Mouse (Mus musculus) ES-E14 (cell line): Measurements from ENCODE around the gene Phf21a. TPM values are rescaled to one million over a fixed set of nuclear protein-coding genes. Genes with fewer than 3 reads are reported as not detected.

Experiments used
- DNase-seq: peaks from one replicate; pipeline ENCODE4 v3.0.0-alpha.2; 2013; ENCODE audit warnings: low read depth, low spot score
- H3K27ac ChIP-seq: 2 replicates; pipeline ENCODE4 v1.5.1; 2012; ENCODE audit warnings: low read depth, mild to moderate bottlenecking, low read length, moderate library complexity, mixed read lengths; ENCODE audit not compliant: poor library complexity, insufficient read depth, severe bottlenecking
- H3K36me3 ChIP-seq: 2 replicates; pipeline ENCODE4 v1.6.1; 2012; ENCODE audit warnings: mild to moderate bottlenecking, low read length, moderate library complexity, mixed read lengths; ENCODE audit not compliant: control insufficient read depth, poor library complexity, insufficient read depth, severe bottlenecking
- H3K4me1 ChIP-seq, 2 experiments: fragments of 150-350 bp in 1 of 2; sonication (generic) in 1 of 2; 2 replicates each; pipeline ENCODE4 v1.6.1; 2012; ENCODE audit warnings: low read length in 2 of 2, mild to moderate bottlenecking in 1 of 2, mixed read lengths in 1 of 2; ENCODE audit not compliant: control insufficient read depth in 2 of 2, insufficient read depth in 2 of 2, poor library complexity in 1 of 2
- H3K4me3 ChIP-seq, 2 experiments: fragments of 150-350 bp in 1 of 2; sonication (generic) in 1 of 2; 2 replicates each; pipeline ENCODE4 v1.5.1; 2012; ENCODE audit warnings: low read length in 2 of 2, low read depth in 1 of 2, mild to moderate bottlenecking in 1 of 2, mixed read lengths in 1 of 2; ENCODE audit not compliant: insufficient read depth in 1 of 2, poor library complexity in 1 of 2, severe bottlenecking in 1 of 2
- H3K9ac ChIP-seq: 2 replicates; pipeline ENCODE4 v1.6.1; 2012; ENCODE audit warnings: low read depth, mild to moderate bottlenecking, low read length, mixed read lengths; ENCODE audit not compliant: poor library complexity, insufficient read depth, severe bottlenecking
- H3K9me3 ChIP-seq: fragments of 150-350 bp; sonication (generic); 2 replicates; pipeline ENCODE4 v1.6.1; 2012; ENCODE audit warnings: low read depth, mild to moderate bottlenecking, low read length; ENCODE audit not compliant: control insufficient read depth, insufficient read depth
- CHD2 ChIP-seq: IDR thresholded peaks from 2 replicates; pipeline ENCODE4 v1.6.1; 2014; ENCODE audit warnings: mild to moderate bottlenecking, low read depth, low read length, inconsistent platforms
- HCFC1 ChIP-seq: IDR thresholded peaks from 2 replicates; pipeline ENCODE4 v1.6.1; 2012; ENCODE audit warnings: low read length, inconsistent platforms, borderline replicate concordance; ENCODE audit not compliant: insufficient read depth
- MAFK ChIP-seq: IDR thresholded peaks from 2 replicates; pipeline ENCODE4 v1.6.1; 2014; ENCODE audit warnings: mild to moderate bottlenecking, low read depth, low read length, inconsistent platforms; ENCODE audit not compliant: insufficient read depth
- ZC3H11A ChIP-seq: IDR thresholded peaks from 2 replicates; pipeline ENCODE4 v1.6.1; 2012; ENCODE audit warnings: low read depth, mild to moderate bottlenecking, inconsistent platforms, low read length, borderline replicate concordance
- ZNF384 ChIP-seq: IDR thresholded peaks from 2 replicates; pipeline ENCODE4 v1.6.1; 2012; ENCODE audit warnings: low read depth, low read length, inconsistent platforms
- in situ Hi-C, 2 experiments: fragments of 600-800 bp; cut with MboI; formaldehyde crosslinking; loops; one replicate each; pipeline ENCODE4 v1.15.1; 2025; ENCODE audit warnings: low sequenced_read_pairs in 2 of 2, inconsistent platforms in 1 of 2; ENCODE audit not compliant: unreplicated experiment in 2 of 2
- total RNA-seq: library from RNA; depleted of rRNA; stranded (reverse); fragments of 300-350 nt; gene quantifications from 2 replicates; pipeline ENCODE4 v1.2.3, GENCODE M21; 2012

Phf21a gene
- total RNA-seq, 1 experiment: 23.5 TPM

DNA sequence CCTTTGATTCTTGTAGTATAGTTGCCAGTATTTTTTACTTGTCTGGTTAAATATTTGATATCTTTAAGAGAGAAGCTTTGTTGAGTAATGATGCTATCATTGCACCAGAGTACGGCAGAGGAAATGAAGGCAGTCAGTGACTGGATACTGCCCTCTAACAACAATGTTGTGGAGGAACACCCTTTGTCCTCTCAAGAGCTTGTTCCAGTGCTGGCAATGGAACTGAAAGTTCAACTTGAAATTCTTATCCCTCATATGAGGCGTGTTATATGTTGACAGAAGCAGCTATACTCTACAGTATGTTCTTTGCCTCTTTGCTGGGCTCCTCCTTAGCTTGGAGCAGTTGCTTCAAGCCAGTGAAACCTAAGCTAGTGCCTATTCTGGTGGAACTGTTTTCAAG, 147.4 kb downstream of the Phf21a start:
- Histone ChIP-seq H3K9ac (no peak overlapping the region), H3K4me1 (peaks cover 2 to 3% of the 10 kb centered on the region in 2 experiments; a peak in 3 of 4 replicates), H3K36me3 (peaks cover 6% of the 10 kb centered on the region; the same call in 1 of the 2 replicates), H3K27ac (no peak overlapping the region), H3K4me3 (no peak overlapping the region), H3K9me3 (no peaks in the 10 kb centered on the region)
- TF ChIP-seq ZC3H11A: no peak
- in situ Hi-C loops: no loop called here
- DNase-seq: no peak

DNA sequence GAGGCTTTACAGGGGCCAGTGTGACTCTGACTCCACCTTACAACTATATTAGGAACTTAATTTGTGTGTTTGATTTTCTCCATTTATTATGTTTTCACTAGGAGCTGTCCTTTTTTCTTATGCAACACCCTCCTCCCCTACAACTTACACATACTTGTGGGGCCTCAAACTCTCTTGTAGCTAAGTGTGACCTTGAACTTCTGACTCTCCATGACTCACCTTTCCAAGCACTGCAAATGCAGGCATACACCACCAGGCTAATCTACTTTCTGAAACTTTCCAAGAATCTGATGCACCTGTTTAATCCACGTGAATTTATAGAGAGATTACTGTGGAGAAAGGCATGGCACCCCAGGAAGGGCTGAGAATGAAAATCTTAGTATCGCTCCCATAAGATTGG, 147.9 kb downstream of the Phf21a start:
- peaks cover 6% of the 10 kb centered on the region; the same call in 1 of the 2 replicates for H3K36me3 ChIP-seq
- peaks cover 2 to 3% of the 10 kb centered on the region in 2 experiments; a peak in 3 of 4 replicates for H3K4me1 ChIP-seq
- H3K9ac ChIP-seq: no peak overlapping the region
- TF ChIP-seq ZC3H11A: no peak
- no peak for TF ChIP-seq MAFK
- TF ChIP-seq CHD2: no peak
- TF ChIP-seq HCFC1: no peak
- no peak for TF ChIP-seq ZNF384
- DNase-seq: no peak
- in situ Hi-C loops: no loop called here
- no peak overlapping the region for H3K4me3 ChIP-seq
- H3K27ac ChIP-seq: no peak overlapping the region
- no peaks in the 10 kb centered on the region for H3K9me3 ChIP-seq

DNA sequence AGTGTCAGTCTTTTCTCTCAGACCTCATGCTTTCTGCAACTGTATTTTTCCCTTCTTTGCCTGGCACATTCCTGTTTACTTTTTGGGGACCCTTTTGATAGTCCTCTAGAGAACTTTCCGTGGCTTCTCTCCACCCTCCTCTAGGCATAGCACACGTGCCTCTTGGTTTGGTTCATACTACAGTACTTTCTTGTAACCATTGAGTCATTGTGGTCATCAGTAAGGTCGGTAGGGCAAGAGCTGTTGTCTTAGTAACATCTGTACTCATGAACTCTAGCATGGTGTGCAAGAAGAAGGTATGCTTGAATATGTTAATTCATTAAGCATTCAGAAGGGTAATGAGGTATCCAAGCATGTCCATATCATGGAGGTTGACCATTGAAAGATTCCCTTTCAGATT, 148.4 kb downstream of the Phf21a start:
- H3K36me3 ChIP-seq: peaks cover 3% of the 10 kb centered on the region; the same call in 1 of the 2 replicates
- TF ChIP-seq HCFC1 (no peak), ZNF384 (no peak), ZC3H11A (no peak), MAFK (no peak), CHD2 (no peak)
- H3K27ac ChIP-seq: no peak overlapping the region
- H3K4me1 ChIP-seq: peaks cover 2 to 3% of the 10 kb centered on the region in 2 experiments; a peak in 3 of 4 replicates
- no peak overlapping the region for H3K9ac ChIP-seq
- no peak overlapping the region for H3K4me3 ChIP-seq
- in situ Hi-C loops: no loop called here
- no peak for DNase-seq
- no peaks in the 10 kb centered on the region for H3K9me3 ChIP-seq

- H3K36me3 ChIP-seq: no peaks in the 10 kb centered on the region
- H3K27ac ChIP-seq: no peak overlapping the region
- no peaks in the 10 kb centered on the region for H3K4me1 ChIP-seq
- no peaks in the 10 kb centered on the region for H3K9me3 ChIP-seq
- no peak for TF ChIP-seq HCFC1
- TF ChIP-seq CHD2: no peak
- no peak for TF ChIP-seq ZC3H11A
- TF ChIP-seq ZNF384: no peak
- TF ChIP-seq MAFK: no peak
- no peak for DNase-seq
- H3K9ac ChIP-seq: no peak overlapping the region
- no peak overlapping the region for H3K4me3 ChIP-seq
- in situ Hi-C loops: no loop called here
Measured at GRCm38 (mm10) chr2:92246112-92246511, 153.2 kb downstream of the Phf21a start.

DNA sequence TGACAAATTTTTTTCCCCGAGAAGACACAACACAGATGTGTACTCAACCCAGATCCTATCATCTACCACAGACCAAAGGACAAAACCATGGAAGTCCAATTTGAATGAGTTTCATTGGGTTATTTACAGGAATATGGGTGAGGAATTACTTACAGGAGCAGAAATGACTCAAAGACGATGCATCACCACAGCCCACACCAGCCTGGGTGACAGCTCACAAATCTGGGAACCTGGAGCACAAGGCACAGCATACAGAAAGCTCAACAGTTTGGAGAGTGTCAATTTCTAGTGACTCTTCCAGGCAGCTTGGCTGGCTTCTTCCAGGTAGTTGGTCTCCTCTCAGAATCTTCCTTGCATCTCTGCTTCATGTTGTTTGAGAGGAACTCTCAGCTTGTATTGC, 154.8 kb downstream of the Phf21a start:
- no peaks in the 10 kb centered on the region for H3K4me1 ChIP-seq
- H3K9me3 ChIP-seq: no peaks in the 10 kb centered on the region
- no peaks in the 10 kb centered on the region for H3K36me3 ChIP-seq
- DNase-seq: no peak
- TF ChIP-seq HCFC1: no peak
- no peak for TF ChIP-seq CHD2
- TF ChIP-seq MAFK: no peak
- TF ChIP-seq ZNF384: no peak
- no peak for TF ChIP-seq ZC3H11A
- H3K9ac ChIP-seq: no peak overlapping the region
- in situ Hi-C loops: no loop called here
- no peak overlapping the region for H3K27ac ChIP-seq
- H3K4me3 ChIP-seq: no peak overlapping the region
